Mouse (Mus musculus) megakaryocyte-erythroid progenitor cell, adult 5 weeks (primary cell): ENCODE results near the gene Gkap1. TPM values are rescaled to one million over a fixed set of nuclear protein-coding genes. Genes with fewer than 3 reads are reported as not detected.

Experiments
- polyA plus RNA-seq: library from polyadenylated mRNA; stranded (reverse); fragments of >175 nt; gene quantifications from 2 replicates; pipeline ENCODE4 v1.2.3, GENCODE M21; 2012

The Gkap1 gene
- polyA plus RNA-seq, result 5.3 and 6.7 TPM in 2 replicates

GRCm38 (mm10) chr13:58275599-58275998 is at the start of gene Gkap1:
TSS of gene Gkap1 (minus strand) at chr13:58275699.

GRCm38 (mm10) chr13:58215592-58216341 is 59.7 kb downstream of the Gkap1 start, which contains the start of gene Ubqln1:
TSS of gene Ubqln1 (minus strand) at chr13:58215653.

Other genes starting within 250 kb of the Gkap1 start
- 0.94 and 1.1 TPM in 2 replicates for gene Klhl3, start 162.1 kb downstream of the Gkap1 start, polyA plus RNA-seq
- 506 and 581 TPM in 2 replicates for gene Hnrnpa0, start 147.1 kb downstream of the Gkap1 start, polyA plus RNA-seq
- 17.6 and 20.0 TPM in 2 replicates for gene Idnk, start 118.0 kb downstream of the Gkap1 start, polyA plus RNA-seq
- gene Ubqln1, start 60.0 kb downstream of the Gkap1 start, polyA plus RNA-seq, result 59.3 and 62.1 TPM in 2 replicates
- gene Kif27, start 83.4 kb upstream of the Gkap1 start, polyA plus RNA-seq, result 0.01 TPM in 1 of 2 replicates, not detected in the other
- gene 2210016F16Rik, start 109.5 kb upstream of the Gkap1 start, polyA plus RNA-seq, result 12.8 and 13.4 TPM in 2 replicates
- 8.3 and 8.6 TPM in 2 replicates for gene Rmi1, start 126.5 kb upstream of the Gkap1 start, polyA plus RNA-seq
- gene Hnrnpk, start 127.6 kb upstream of the Gkap1 start, polyA plus RNA-seq, result 892 and 1,011 TPM in 2 replicates